Mouse (Mus musculus) midbrain, embryonic 15.5 days (tissue): ENCODE data around the gene Sytl2. TPM values are rescaled to one million over a fixed set of nuclear protein-coding genes. Genes with fewer than 3 reads are reported as not detected.

Source experiments
- ATAC-seq: fragments of 200-750 bp; cut with Nextera tagmentation; replicated peaks from 2 replicates; pipeline ENCODE4 v1.8.0; 2017; ENCODE audit warnings: moderate TSS enrichment
- H3K27ac ChIP-seq: fragments of 300-500 bp; sonication (generic); 2 replicates; pipeline ENCODE4 v1.5.1; 2015; ENCODE audit warnings: mild to moderate bottlenecking, inconsistent platforms
- H3K27me3 ChIP-seq: fragments of 300-500 bp; sonication (generic); replicated peaks from 2 replicates; pipeline ENCODE4 v1.6.1; 2015; ENCODE audit warnings: inconsistent platforms
- H3K36me3 ChIP-seq: fragments of 300-500 bp; sonication (generic); replicated peaks from 2 replicates; pipeline ENCODE4 v1.6.1; 2015; ENCODE audit warnings: inconsistent platforms
- H3K4me1 ChIP-seq: fragments of 300-500 bp; sonication (generic); 2 replicates; pipeline ENCODE4 v1.6.1; 2015; ENCODE audit warnings: inconsistent platforms
- H3K4me2 ChIP-seq: fragments of 300-500 bp; sonication (generic); 2 replicates; pipeline ENCODE4 v1.6.1; 2015; ENCODE audit warnings: inconsistent platforms, mild to moderate bottlenecking, moderate library complexity
- H3K4me3 ChIP-seq: fragments of 300-500 bp; sonication (generic); 2 replicates; pipeline ENCODE4 v1.5.1; 2015; ENCODE audit warnings: mild to moderate bottlenecking, inconsistent platforms
- H3K9ac ChIP-seq: fragments of 300-500 bp; sonication (generic); 2 replicates; pipeline ENCODE4 v1.6.1; 2015; ENCODE audit warnings: mild to moderate bottlenecking, inconsistent platforms
- H3K9me3 ChIP-seq: fragments of 300-500 bp; sonication (generic); 2 replicates; pipeline ENCODE4 v1.6.1; 2016; ENCODE audit warnings: inconsistent platforms
- WGBS: fragments of 180-500 bp; shearing (Covaris S2); methylation state at CpG from one replicate; pipeline ENCODE4 v1.1.7; 2015; ENCODE audit warnings: mixed read lengths; 5-methylcytosine and 5-hydroxymethylcytosine counted together
- polyA plus RNA-seq: library from polyadenylated mRNA; unstranded; fragments of >200 nt; fragmentation: Nextera tagmentation; extraction: Ambion mirVana; gene quantifications from 2 replicates; pipeline ENCODE4 v1.2.1, GENCODE M21; 2015

Gene Sytl2
- polyA plus RNA-seq, 1 experiment from 2014 or later, result 7.2 TPM

- Histone ChIP-seq H3K27ac (no peak overlapping the region), H3K4me2 (no peak overlapping the region), H3K9ac (no peak overlapping the region), H3K4me1 (no peaks in the 10 kb centered on the region), H3K9me3 (no peaks in the 10 kb centered on the region), H3K4me3 (no peak overlapping the region), H3K27me3 (no peaks in the 10 kb centered on the region), H3K36me3 (no peaks in the 10 kb centered on the region)
- 64% methylated on average over 8 of the region's 8 CpGs for WGBS
- no peak for ATAC-seq
These were observed 21.2 kb upstream of the Sytl2 start for GRCm38 (mm10) chr7:90280878-90281277.

GRCm38 (mm10) chr7:90281759-90282546, 20.1 kb upstream of the Sytl2 start:
- Histone ChIP-seq H3K36me3 (no peaks in the 10 kb centered on the region), H3K4me2 (no peak overlapping the region), H3K4me3 (no peak overlapping the region), H3K9ac (no peak overlapping the region), H3K27me3 (no peaks in the 10 kb centered on the region), H3K27ac (no peak overlapping the region), H3K9me3 (no peaks in the 10 kb centered on the region), H3K4me1 (no peaks in the 10 kb centered on the region)
- 85% methylated on average over 11 of the region's 11 CpGs for WGBS
- ATAC-seq, result no peak

- Histone ChIP-seq H3K27me3 (no peaks in the 10 kb centered on the region), H3K9me3 (no peaks in the 10 kb centered on the region), H3K27ac (no peak overlapping the region), H3K4me2 (no peak overlapping the region), H3K9ac (no peak overlapping the region), H3K36me3 (no peaks in the 10 kb centered on the region), H3K4me1 (no peaks in the 10 kb centered on the region), H3K4me3 (no peak overlapping the region)
- 92% methylated on average over 1 of the region's 1 CpGs for WGBS
- ATAC-seq, result no peak
These were observed 19.3 kb upstream of the Sytl2 start for GRCm38 (mm10) chr7:90282786-90283185.

GRCm38 (mm10) chr7:90284793-90285192, 17.3 kb upstream of the Sytl2 start:
- Histone ChIP-seq H3K4me3 (no peak overlapping the region), H3K9me3 (no peaks in the 10 kb centered on the region), H3K36me3 (no peaks in the 10 kb centered on the region), H3K4me1 (no peaks in the 10 kb centered on the region), H3K9ac (no peak overlapping the region), H3K27me3 (no peaks in the 10 kb centered on the region), H3K4me2 (no peak overlapping the region), H3K27ac (no peak overlapping the region)
- 65% methylated on average over 7 of the region's 7 CpGs for WGBS
- ATAC-seq, result no peak

- no peaks in the 10 kb centered on the region for H3K27me3 ChIP-seq
- H3K9ac ChIP-seq, result no peak overlapping the region
- H3K4me1 ChIP-seq, result no peaks in the 10 kb centered on the region
- no peaks in the 10 kb centered on the region for H3K9me3 ChIP-seq
- H3K27ac ChIP-seq, result no peak overlapping the region
- no peak overlapping the region for H3K4me3 ChIP-seq
- H3K4me2 ChIP-seq, result no peak overlapping the region
- ATAC-seq, result no peak
- no peaks in the 10 kb centered on the region for H3K36me3 ChIP-seq
- 87% methylated on average over 6 of the region's 6 CpGs for WGBS
These were observed 10.2 kb upstream of the Sytl2 start for GRCm38 (mm10) chr7:90291885-90292284.

- 5% methylated on average over 27 of the region's 27 CpGs for WGBS
- Histone ChIP-seq H3K4me1 (peaks cover 7% of the 10 kb centered on the region), H3K27ac (no peak overlapping the region), H3K27me3 (peaks cover 11% of the 10 kb centered on the region), H3K4me2 (peak overlapping the region; percentile 99), H3K9me3 (no peaks in the 10 kb centered on the region), H3K36me3 (no peaks in the 10 kb centered on the region), H3K9ac (peak overlapping the region; percentile 75; the same call in 1 of the 2 replicates), H3K4me3 (peak overlapping the region; percentile 74)
- peak; percentile 83 for ATAC-seq
These were observed 848 bp downstream of the Sytl2 start for GRCm38 (mm10) chr7:90302647-90303552.

- ATAC-seq, result no peak
- no peaks in the 10 kb centered on the region for H3K36me3 ChIP-seq
- H3K27me3 ChIP-seq, result peaks cover 11% of the 10 kb centered on the region
- no peak overlapping the region for H3K4me3 ChIP-seq
- no peak overlapping the region for H3K9ac ChIP-seq
- no peak overlapping the region for H3K4me2 ChIP-seq
- under 1% methylated on average over 3 of the region's 3 CpGs for WGBS
- peaks cover 7% of the 10 kb centered on the region for H3K4me1 ChIP-seq
- no peak overlapping the region for H3K27ac ChIP-seq
- no peaks in the 10 kb centered on the region for H3K9me3 ChIP-seq
These were observed 4.0 kb downstream of the Sytl2 start for GRCm38 (mm10) chr7:90306079-90306478.

GRCm38 (mm10) chr7:90306968-90307367, 4.9 kb downstream of the Sytl2 start:
- Histone ChIP-seq H3K9ac (no peak overlapping the region), H3K9me3 (no peaks in the 10 kb centered on the region), H3K4me3 (no peak overlapping the region), H3K4me2 (no peak overlapping the region), H3K27me3 (peaks cover 11% of the 10 kb centered on the region), H3K36me3 (no peaks in the 10 kb centered on the region), H3K4me1 (peaks cover 7% of the 10 kb centered on the region), H3K27ac (no peak overlapping the region)
- no peak for ATAC-seq
- 95% methylated on average over 1 of the region's 1 CpGs for WGBS

- Histone ChIP-seq H3K9ac (no peak overlapping the region), H3K9me3 (no peaks in the 10 kb centered on the region), H3K4me1 (peaks cover under 1% of the 10 kb centered on the region; the same call in 1 of the 2 replicates), H3K27ac (no peak overlapping the region), H3K36me3 (no peaks in the 10 kb centered on the region), H3K4me2 (no peak overlapping the region), H3K27me3 (peaks cover 7% of the 10 kb centered on the region), H3K4me3 (no peak overlapping the region)
- no peak for ATAC-seq
- 67% methylated on average over 6 of the region's 6 CpGs for WGBS
These were observed 6.0 kb downstream of the Sytl2 start for GRCm38 (mm10) chr7:90308003-90308402.

GRCm38 (mm10) chr7:90312151-90312883, 10.3 kb downstream of the Sytl2 start:
- Histone ChIP-seq H3K9me3 (no peaks in the 10 kb centered on the region), H3K9ac (no peak overlapping the region), H3K4me3 (no peak overlapping the region), H3K4me2 (no peak overlapping the region), H3K27me3 (no peaks in the 10 kb centered on the region), H3K36me3 (no peaks in the 10 kb centered on the region), H3K4me1 (no peaks in the 10 kb centered on the region), H3K27ac (no peak overlapping the region)
- WGBS, result 75% methylated on average over 7 of the region's 7 CpGs
- no peak for ATAC-seq

- no peak for ATAC-seq
- H3K36me3 ChIP-seq, result no peaks in the 10 kb centered on the region
- no peaks in the 10 kb centered on the region for H3K4me1 ChIP-seq
- no peaks in the 10 kb centered on the region for H3K27me3 ChIP-seq
- 80% methylated on average over 3 of the region's 3 CpGs for WGBS
- no peak overlapping the region for H3K27ac ChIP-seq
- H3K4me3 ChIP-seq, result no peak overlapping the region
- H3K9ac ChIP-seq, result no peak overlapping the region
- H3K9me3 ChIP-seq, result no peaks in the 10 kb centered on the region
- H3K4me2 ChIP-seq, result no peak overlapping the region
These were observed 11.4 kb downstream of the Sytl2 start for GRCm38 (mm10) chr7:90313421-90313820.

- H3K27me3 ChIP-seq, result no peaks in the 10 kb centered on the region
- no peak overlapping the region for H3K27ac ChIP-seq
- H3K36me3 ChIP-seq, result no peaks in the 10 kb centered on the region
- no peak overlapping the region for H3K4me3 ChIP-seq
- ATAC-seq, result no peak
- WGBS, result 96% methylated on average over 2 of the region's 2 CpGs
- H3K9ac ChIP-seq, result no peak overlapping the region
- no peaks in the 10 kb centered on the region for H3K4me1 ChIP-seq
- no peak overlapping the region for H3K4me2 ChIP-seq
- no peaks in the 10 kb centered on the region for H3K9me3 ChIP-seq
These were observed 14.8 kb downstream of the Sytl2 start for GRCm38 (mm10) chr7:90316823-90317222.
